Mouse (Mus musculus): ENCODE measurements around the gene Art3. TPM values are rescaled to one million over a fixed set of nuclear protein-coding genes. Genes with fewer than 3 reads are reported as not detected.
"Not testable (repeated sequence)": the region's sequence is repeated elsewhere in the genome, so short reads cannot be mapped to it uniquely, and the experiment has no call there.

Gene Art3
- total RNA-seq, 1 experiment from 2014 or later, result not detected

GRCm38 (mm10) chr5:92327367-92327766 is 4.3 kb upstream of the Art3 start:
- peak; percentile 60 to 84 for ATAC-seq (replicated peaks in 1 of 2; ENCODE audit: insufficient read depth in 1 of 2, low FRiP score in 2 of 2, low TSS enrichment in 1 of 2, low read depth in 1 of 2, poor library complexity in 2 of 2, severe bottlenecking in 2 of 2)

- no peak for ATAC-seq (replicated peaks in 1 of 2; ENCODE audit: insufficient read depth in 1 of 2, low FRiP score in 2 of 2, low TSS enrichment in 1 of 2, low read depth in 1 of 2, poor library complexity in 2 of 2, severe bottlenecking in 2 of 2)
Measured at GRCm38 (mm10) chr5:92327929-92328328, 3.7 kb upstream of the Art3 start, which contains the start of gene Cxcl9. Cxcl9 (minus strand) TSS chr5:92328079.

GRCm38 (mm10) chr5:92331122-92331521 is 505 bp upstream of the Art3 start:
- 0 out of 4 replicates have a peak, but pooled peaks of 1 of the 2 experiments have one; percentile 16 for ATAC-seq (replicated peaks in 1 of 2; ENCODE audit: insufficient read depth in 1 of 2, low FRiP score in 2 of 2, low TSS enrichment in 1 of 2, low read depth in 1 of 2, poor library complexity in 2 of 2, severe bottlenecking in 2 of 2)

- peak; percentile 14 to 37; a peak in 2 of 4 replicates for ATAC-seq (replicated peaks in 1 of 2; ENCODE audit: insufficient read depth in 1 of 2, low FRiP score in 2 of 2, low TSS enrichment in 1 of 2, low read depth in 1 of 2, poor library complexity in 2 of 2, severe bottlenecking in 2 of 2)
Measured at GRCm38 (mm10) chr5:92332359-92332840, 773 bp downstream of the Art3 start.

- ATAC-seq (replicated peaks in 1 of 2; ENCODE audit: insufficient read depth in 1 of 2, low FRiP score in 2 of 2, low TSS enrichment in 1 of 2, low read depth in 1 of 2, poor library complexity in 2 of 2, severe bottlenecking in 2 of 2), result no peak
Measured at GRCm38 (mm10) chr5:92336743-92337142, 5.1 kb downstream of the Art3 start.

GRCm38 (mm10) chr5:92340606-92341005 is 9.0 kb downstream of the Art3 start:
- ATAC-seq (replicated peaks in 1 of 2; ENCODE audit: insufficient read depth in 1 of 2, low FRiP score in 2 of 2, low TSS enrichment in 1 of 2, low read depth in 1 of 2, poor library complexity in 2 of 2, severe bottlenecking in 2 of 2), result no peak

GRCm38 (mm10) chr5:92345006-92345405 is 13.4 kb downstream of the Art3 start:
- no peak for ATAC-seq (replicated peaks in 1 of 2; ENCODE audit: insufficient read depth in 1 of 2, low FRiP score in 2 of 2, low TSS enrichment in 1 of 2, low read depth in 1 of 2, poor library complexity in 2 of 2, severe bottlenecking in 2 of 2)

GRCm38 (mm10) chr5:92348794-92349413 is 17.3 kb downstream of the Art3 start, which contains the start of gene Cxcl10:
Cxcl10 (minus strand) TSS chr5:92348889.
- peak; percentile 83 to 86 for ATAC-seq (replicated peaks in 1 of 2; ENCODE audit: insufficient read depth in 1 of 2, low FRiP score in 2 of 2, low TSS enrichment in 1 of 2, low read depth in 1 of 2, poor library complexity in 2 of 2, severe bottlenecking in 2 of 2)

GRCm38 (mm10) chr5:92349731-92350130 is 18.1 kb downstream of the Art3 start:
- ATAC-seq (replicated peaks in 1 of 2; ENCODE audit: insufficient read depth in 1 of 2, low FRiP score in 2 of 2, low TSS enrichment in 1 of 2, low read depth in 1 of 2, poor library complexity in 2 of 2, severe bottlenecking in 2 of 2), result no peak

- ATAC-seq (replicated peaks in 1 of 2; ENCODE audit: insufficient read depth in 1 of 2, low FRiP score in 2 of 2, low TSS enrichment in 1 of 2, low read depth in 1 of 2, poor library complexity in 2 of 2, severe bottlenecking in 2 of 2), result not testable (repeated sequence)
Measured at GRCm38 (mm10) chr5:92352716-92353115, 21.1 kb downstream of the Art3 start.

- peak; percentile 74 to 75 for ATAC-seq (replicated peaks in 1 of 2; ENCODE audit: insufficient read depth in 1 of 2, low FRiP score in 2 of 2, low TSS enrichment in 1 of 2, low read depth in 1 of 2, poor library complexity in 2 of 2, severe bottlenecking in 2 of 2)
Measured at GRCm38 (mm10) chr5:92353517-92353916, 21.9 kb downstream of the Art3 start.

- peak; percentile 33 to 58; a peak in 3 of 4 replicates for ATAC-seq (replicated peaks in 1 of 2; ENCODE audit: insufficient read depth in 1 of 2, low FRiP score in 2 of 2, low TSS enrichment in 1 of 2, low read depth in 1 of 2, poor library complexity in 2 of 2, severe bottlenecking in 2 of 2)
Measured at GRCm38 (mm10) chr5:92358033-92358432, 26.4 kb downstream of the Art3 start.

- ATAC-seq (replicated peaks in 1 of 2; ENCODE audit: insufficient read depth in 1 of 2, low FRiP score in 2 of 2, low TSS enrichment in 1 of 2, low read depth in 1 of 2, poor library complexity in 2 of 2, severe bottlenecking in 2 of 2), result no peak
Measured at GRCm38 (mm10) chr5:92358767-92359455, 27.3 kb downstream of the Art3 start.

GRCm38 (mm10) chr5:92363179-92363578 is 31.6 kb downstream of the Art3 start:
- ATAC-seq (replicated peaks in 1 of 2; ENCODE audit: insufficient read depth in 1 of 2, low FRiP score in 2 of 2, low TSS enrichment in 1 of 2, low read depth in 1 of 2, poor library complexity in 2 of 2, severe bottlenecking in 2 of 2), result no peak; a peak in 1 of 4 replicates

- no peak for ATAC-seq (replicated peaks in 1 of 2; ENCODE audit: insufficient read depth in 1 of 2, low FRiP score in 2 of 2, low TSS enrichment in 1 of 2, low read depth in 1 of 2, poor library complexity in 2 of 2, severe bottlenecking in 2 of 2)
Measured at GRCm38 (mm10) chr5:92364011-92364410, 32.4 kb downstream of the Art3 start.

GRCm38 (mm10) chr5:92365146-92365705 is 33.6 kb downstream of the Art3 start:
- no peak for ATAC-seq (replicated peaks in 1 of 2; ENCODE audit: insufficient read depth in 1 of 2, low FRiP score in 2 of 2, low TSS enrichment in 1 of 2, low read depth in 1 of 2, poor library complexity in 2 of 2, severe bottlenecking in 2 of 2)

GRCm38 (mm10) chr5:92366565-92366964 is 34.9 kb downstream of the Art3 start:
- no peak for ATAC-seq (replicated peaks in 1 of 2; ENCODE audit: insufficient read depth in 1 of 2, low FRiP score in 2 of 2, low TSS enrichment in 1 of 2, low read depth in 1 of 2, poor library complexity in 2 of 2, severe bottlenecking in 2 of 2)

GRCm38 (mm10) chr5:92368392-92368791 is 36.8 kb downstream of the Art3 start:
- ATAC-seq (replicated peaks in 1 of 2; ENCODE audit: insufficient read depth in 1 of 2, low FRiP score in 2 of 2, low TSS enrichment in 1 of 2, low read depth in 1 of 2, poor library complexity in 2 of 2, severe bottlenecking in 2 of 2), result peak; percentile 9 to 37; a peak in 1 of 4 replicates
